Mouse (Mus musculus) limb, embryonic 15.5 days (tissue): Measurements from ENCODE around the gene Ift43. TPM values are rescaled to one million over a fixed set of nuclear protein-coding genes. Genes with fewer than 3 reads are reported as not detected.

Experiments
- ATAC-seq: fragments of 200-750 bp; cut with Nextera tagmentation; 2 replicates; pipeline ENCODE4 v1.8.0; 2017; ENCODE audit warnings: low read depth, moderate TSS enrichment; ENCODE audit not compliant: insufficient number of reproducible peaks, low FRiP score, low TSS enrichment
- H3K27ac ChIP-seq: fragments of 300-500 bp; sonication (generic); 2 replicates; pipeline ENCODE4 v1.5.1; 2015; ENCODE audit warnings: moderate library complexity, mild to moderate bottlenecking, inconsistent platforms
- H3K27me3 ChIP-seq: fragments of 300-500 bp; sonication (generic); 2 replicates; pipeline ENCODE4 v1.6.1; 2015; ENCODE audit warnings: inconsistent platforms
- H3K36me3 ChIP-seq: fragments of 300-500 bp; sonication (generic); 2 replicates; pipeline ENCODE4 v1.6.1; 2015; ENCODE audit warnings: inconsistent platforms
- H3K4me1 ChIP-seq: fragments of 300-500 bp; sonication (generic); 2 replicates; pipeline ENCODE4 v1.6.1; 2015; ENCODE audit warnings: inconsistent platforms
- H3K4me2 ChIP-seq: fragments of 300-500 bp; sonication (generic); 2 replicates; pipeline ENCODE4 v1.6.1; 2015; ENCODE audit warnings: mild to moderate bottlenecking, inconsistent platforms
- H3K4me3 ChIP-seq: fragments of 300-500 bp; sonication (generic); 2 replicates; pipeline ENCODE4 v1.5.1; 2015; ENCODE audit warnings: mild to moderate bottlenecking, inconsistent platforms
- H3K9ac ChIP-seq: fragments of 300-500 bp; sonication (generic); 2 replicates; pipeline ENCODE4 v1.6.1; 2015; ENCODE audit warnings: inconsistent platforms
- H3K9me3 ChIP-seq: fragments of 300-500 bp; sonication (generic); 2 replicates; pipeline ENCODE4 v1.6.1; 2016; ENCODE audit warnings: inconsistent platforms
- WGBS: fragments of 180-500 bp; shearing (Covaris S2); methylation state at CpG from one replicate; pipeline ENCODE4 v1.1.7; 2015; 5-methylcytosine and 5-hydroxymethylcytosine counted together
- polyA plus RNA-seq: library from polyadenylated mRNA; unstranded; fragments of >200 nt; fragmentation: Nextera tagmentation; extraction: Ambion mirVana; gene quantifications from 2 replicates; pipeline ENCODE4 v1.2.1, GENCODE M21; 2015

The Ift43 gene
- polyA plus RNA-seq, 1 experiment from 2014 or later, result 78.3 TPM

DNA sequence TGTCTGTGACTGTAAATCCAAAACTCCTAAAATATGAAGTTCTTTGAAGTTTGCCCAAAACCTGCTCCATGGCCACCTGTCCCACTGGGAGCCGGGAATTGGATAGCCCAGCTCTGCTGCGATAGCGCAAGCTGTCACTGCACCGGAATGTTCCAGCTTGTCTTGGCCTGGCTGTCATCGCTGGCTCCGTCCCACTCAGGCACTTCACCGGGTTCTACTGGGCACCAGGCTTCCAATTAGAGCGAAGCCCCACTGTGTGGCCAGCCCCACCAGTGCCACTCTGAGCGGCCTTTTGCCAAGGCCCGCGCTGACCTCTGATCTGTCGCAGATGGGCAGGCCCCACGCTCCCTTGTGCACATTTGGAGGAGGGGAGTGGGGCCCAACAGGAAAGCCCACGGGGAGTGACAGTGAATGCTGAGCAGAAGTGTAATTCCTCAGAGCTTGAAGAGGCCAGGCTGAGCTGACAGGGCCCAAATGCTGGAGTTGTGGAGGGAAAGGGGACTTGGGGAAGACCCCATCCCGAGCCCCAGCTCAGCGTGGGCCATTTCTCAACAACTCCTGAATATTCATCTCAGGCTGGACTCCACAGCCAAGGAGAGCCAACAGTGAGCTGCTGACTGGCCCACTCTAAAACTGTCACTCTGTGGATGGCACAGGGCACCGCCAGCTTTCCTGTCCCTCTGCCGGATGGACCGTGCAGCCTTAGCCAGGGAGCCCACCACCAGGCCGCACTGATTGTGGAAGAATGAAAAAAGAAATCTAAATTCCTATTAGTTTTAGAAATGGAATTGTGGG is 76.5 kb downstream of the Ift43 start:
- H3K4me3 ChIP-seq, result no peak overlapping the region
- ATAC-seq, result no peak
- peak overlapping the region; percentile 75 for H3K27ac ChIP-seq
- H3K9me3 ChIP-seq, result 0 out of 2 replicates have a peak, but pooled peaks cover 3% of the 10 kb centered on the region
- no peak overlapping the region for H3K9ac ChIP-seq
- H3K27me3 ChIP-seq, result no peaks in the 10 kb centered on the region
- no peaks in the 10 kb centered on the region; the same call in 1 of the 2 replicates for H3K36me3 ChIP-seq
- H3K4me2 ChIP-seq, result no peak overlapping the region
- WGBS, result 77% methylated on average over 20 of the region's 20 CpGs
- peaks cover 41% of the 10 kb centered on the region for H3K4me1 ChIP-seq

DNA sequence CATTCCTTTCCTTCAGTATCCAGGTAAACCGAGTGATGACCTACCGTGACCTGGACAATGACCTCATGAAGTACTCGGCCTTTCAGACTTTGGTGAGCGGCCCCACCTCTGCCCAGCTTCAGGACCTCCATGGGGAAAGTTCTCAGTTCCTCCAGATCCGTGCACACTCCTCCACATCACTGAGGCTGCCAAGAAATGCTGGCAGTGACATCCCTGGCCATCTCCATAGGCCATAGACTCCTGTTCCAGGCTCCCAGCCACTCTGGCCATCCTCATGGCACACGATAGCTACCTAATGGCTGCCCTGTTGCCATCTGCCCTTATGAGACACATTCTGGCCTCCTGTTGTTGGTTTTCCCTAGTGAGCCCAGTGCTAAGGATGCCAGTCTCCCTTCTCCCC is 79.1 kb downstream of the Ift43 start:
- no peak overlapping the region for H3K4me2 ChIP-seq
- no peak overlapping the region for H3K9ac ChIP-seq
- H3K27me3 ChIP-seq, result no peaks in the 10 kb centered on the region
- no peak for ATAC-seq
- H3K4me1 ChIP-seq, result peaks cover 40% of the 10 kb centered on the region
- no peak overlapping the region for H3K4me3 ChIP-seq
- 94% methylated on average over 6 of the region's 6 CpGs for WGBS
- H3K27ac ChIP-seq, result no peak overlapping the region
- H3K9me3 ChIP-seq, result 0 out of 2 replicates have a peak, but pooled peaks cover 3% of the 10 kb centered on the region
- no peaks in the 10 kb centered on the region; the same call in 1 of the 2 replicates for H3K36me3 ChIP-seq

DNA sequence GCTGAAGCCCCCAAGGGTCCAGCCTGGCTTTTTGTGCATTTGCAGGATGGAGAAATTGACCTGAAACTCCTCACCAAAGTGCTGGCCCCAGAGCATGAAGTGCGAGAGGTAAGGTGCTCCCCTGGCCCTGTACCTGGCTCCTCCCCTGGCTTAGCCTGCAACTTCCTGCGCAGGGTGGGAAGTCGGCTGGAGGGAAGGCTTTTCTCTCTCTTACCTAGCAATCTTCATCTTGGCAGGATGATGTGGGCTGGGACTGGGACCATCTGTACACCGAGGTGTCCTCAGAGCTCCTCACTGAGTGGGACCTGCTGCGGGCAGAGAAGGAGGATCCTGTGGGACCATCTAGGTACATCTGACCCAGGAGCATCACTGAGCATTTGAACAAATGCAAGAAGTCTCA is 79.6 kb downstream of the Ift43 start:
- H3K27me3 ChIP-seq, result no peaks in the 10 kb centered on the region
- H3K9me3 ChIP-seq, result 0 out of 2 replicates have a peak, but pooled peaks cover 3% of the 10 kb centered on the region
- no peak overlapping the region for H3K9ac ChIP-seq
- H3K4me2 ChIP-seq, result no peak overlapping the region
- H3K4me1 ChIP-seq, result peaks cover 43% of the 10 kb centered on the region
- 95% methylated on average over 5 of the region's 5 CpGs for WGBS
- H3K27ac ChIP-seq, result no peak overlapping the region
- no peak overlapping the region for H3K4me3 ChIP-seq
- ATAC-seq, result no peak
- H3K36me3 ChIP-seq, result no peaks in the 10 kb centered on the region; the same call in 1 of the 2 replicates

DNA sequence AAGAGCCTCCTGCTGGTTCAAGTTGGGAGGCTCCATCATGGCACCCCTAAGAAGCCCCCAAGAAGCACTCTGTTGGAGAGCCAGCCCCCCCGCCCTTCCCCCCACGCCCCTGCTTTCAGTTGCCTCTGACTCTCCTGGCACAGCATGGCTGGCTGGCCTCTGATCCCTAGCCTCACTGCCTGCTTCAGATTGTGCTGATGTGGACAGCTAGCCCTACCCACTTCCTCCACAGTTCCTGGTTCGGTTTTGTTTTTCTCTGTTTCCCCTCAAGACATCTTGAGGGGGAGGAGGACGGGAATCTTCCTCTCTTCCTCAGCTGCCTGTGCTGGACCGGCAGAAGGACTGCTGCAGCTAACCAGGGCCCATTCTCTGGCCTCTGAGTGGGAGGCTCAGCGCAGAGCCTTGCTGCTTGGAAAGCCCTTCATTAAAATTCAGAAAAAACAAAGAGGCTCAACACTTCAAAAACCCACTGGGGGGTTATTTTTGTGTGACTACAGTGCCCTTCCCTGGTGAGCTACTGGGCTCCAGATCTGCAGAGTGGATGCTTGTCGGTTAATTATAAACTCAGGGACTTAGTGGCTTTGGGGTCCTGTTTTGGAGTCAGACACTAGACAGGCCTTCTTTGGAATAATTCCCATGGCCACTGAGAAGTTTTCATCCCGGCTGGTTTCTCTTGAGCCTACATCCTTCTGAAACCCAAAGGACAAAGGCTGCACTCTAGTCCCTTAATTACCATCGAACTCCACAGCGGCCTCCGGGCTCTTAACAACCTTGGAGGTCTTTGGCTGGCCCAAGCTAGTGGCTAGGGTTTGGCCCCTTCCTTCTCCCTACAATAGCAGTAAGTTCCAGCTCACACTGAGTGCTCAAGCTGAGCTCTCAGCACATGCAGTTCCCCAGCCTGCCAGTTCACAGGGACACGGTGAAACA is 80.8 kb downstream of the Ift43 start:
- Histone ChIP-seq H3K27ac (no peak overlapping the region), H3K4me3 (no peak overlapping the region), H3K27me3 (no peaks in the 10 kb centered on the region), H3K36me3 (no peaks in the 10 kb centered on the region; the same call in 1 of the 2 replicates), H3K4me2 (no peak overlapping the region), H3K9ac (no peak overlapping the region), H3K4me1 (peaks cover 36% of the 10 kb centered on the region), H3K9me3 (0 out of 2 replicates have a peak, but pooled peaks cover 3% of the 10 kb centered on the region)
- WGBS, result 42% methylated on average over 12 of the region's 12 CpGs
- no peak for ATAC-seq

DNA sequence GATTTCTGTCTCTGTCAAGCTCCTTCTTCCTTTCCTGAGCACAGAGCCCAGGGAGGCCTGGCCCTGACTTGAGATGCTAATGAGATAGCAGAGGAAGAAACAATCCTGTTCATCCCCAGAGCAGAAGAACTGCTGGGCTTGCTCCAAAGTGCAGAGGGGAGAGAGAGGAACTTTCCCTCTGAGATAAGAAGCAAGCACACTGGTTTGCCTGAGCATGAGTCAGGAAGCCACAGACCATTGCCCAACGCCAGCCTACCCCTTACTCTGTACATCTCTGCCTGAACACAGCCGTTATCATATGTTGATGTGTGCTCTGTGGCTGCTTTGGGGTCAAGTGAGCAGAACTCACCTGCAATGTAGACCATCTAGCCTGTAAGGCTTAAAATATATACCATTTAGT is 83.9 kb downstream of the Ift43 start:
- H3K9me3 ChIP-seq, result no peaks in the 10 kb centered on the region
- H3K27me3 ChIP-seq, result no peaks in the 10 kb centered on the region
- H3K36me3 ChIP-seq, result no peaks in the 10 kb centered on the region
- H3K4me1 ChIP-seq, result peaks cover 28% of the 10 kb centered on the region
- no peak overlapping the region for H3K9ac ChIP-seq
- H3K4me3 ChIP-seq, result no peak overlapping the region
- no peak overlapping the region for H3K27ac ChIP-seq
- no peak overlapping the region for H3K4me2 ChIP-seq
- 67% methylated on average over 2 of the region's 2 CpGs for WGBS
- no peak for ATAC-seq

DNA sequence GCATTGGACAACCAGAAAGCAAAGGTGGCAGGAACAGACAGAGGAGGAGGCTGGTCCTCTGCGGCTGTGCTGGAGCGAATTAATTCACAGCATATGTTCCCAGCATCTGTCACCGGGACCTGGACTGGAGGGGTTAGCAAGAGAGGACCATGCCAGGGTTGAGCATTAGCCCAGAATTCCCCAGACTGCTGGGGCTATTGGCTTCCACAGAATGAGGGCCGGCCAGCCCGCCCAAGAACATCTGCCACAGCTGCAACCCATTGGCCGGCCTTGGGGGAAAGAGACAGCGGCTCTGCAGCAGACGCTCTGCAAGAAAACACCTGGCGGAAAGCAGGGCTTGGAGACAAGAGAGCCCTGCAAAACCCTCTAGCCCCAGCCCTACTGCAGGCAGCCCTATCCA is 84.7 kb downstream of the Ift43 start:
- Histone ChIP-seq H3K36me3 (no peaks in the 10 kb centered on the region), H3K4me3 (no peak overlapping the region), H3K27ac (peak overlapping the region; percentile 22; the same call in 1 of the 2 replicates), H3K9me3 (no peaks in the 10 kb centered on the region), H3K9ac (no peak overlapping the region), H3K4me2 (no peak overlapping the region), H3K27me3 (no peaks in the 10 kb centered on the region), H3K4me1 (peaks cover 28% of the 10 kb centered on the region)
- ATAC-seq, result peak; percentile 61; the same call in 1 of the 2 replicates
- WGBS, result 19% methylated on average over 9 of the region's 9 CpGs

DNA sequence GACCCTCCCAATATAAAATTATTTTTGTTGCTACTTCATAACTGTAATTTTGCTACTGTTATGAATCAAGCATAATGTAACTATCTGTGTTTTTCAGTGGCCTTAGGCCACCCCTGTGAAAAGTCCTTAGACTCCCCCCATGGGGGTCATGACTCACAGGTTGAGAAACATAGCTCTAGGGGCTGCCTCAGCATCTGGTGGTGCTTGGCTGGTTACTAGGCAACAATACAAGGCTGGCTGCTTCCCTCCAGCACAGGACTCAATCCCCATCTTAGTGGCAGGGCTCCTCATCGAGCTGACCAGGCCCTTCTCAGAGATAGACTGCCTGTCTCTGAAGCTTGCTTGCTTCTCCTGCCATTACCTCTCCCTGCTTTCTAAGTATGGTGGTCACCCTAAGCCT is 86.4 kb downstream of the Ift43 start:
- Histone ChIP-seq H3K27ac (no peak overlapping the region), H3K36me3 (no peaks in the 10 kb centered on the region), H3K4me2 (no peak overlapping the region), H3K9me3 (no peaks in the 10 kb centered on the region), H3K9ac (no peak overlapping the region), H3K27me3 (no peaks in the 10 kb centered on the region), H3K4me3 (no peak overlapping the region), H3K4me1 (peaks cover 23% of the 10 kb centered on the region)
- no peak for ATAC-seq
- 19% methylated on average over 1 of the region's 1 CpGs for WGBS

DNA sequence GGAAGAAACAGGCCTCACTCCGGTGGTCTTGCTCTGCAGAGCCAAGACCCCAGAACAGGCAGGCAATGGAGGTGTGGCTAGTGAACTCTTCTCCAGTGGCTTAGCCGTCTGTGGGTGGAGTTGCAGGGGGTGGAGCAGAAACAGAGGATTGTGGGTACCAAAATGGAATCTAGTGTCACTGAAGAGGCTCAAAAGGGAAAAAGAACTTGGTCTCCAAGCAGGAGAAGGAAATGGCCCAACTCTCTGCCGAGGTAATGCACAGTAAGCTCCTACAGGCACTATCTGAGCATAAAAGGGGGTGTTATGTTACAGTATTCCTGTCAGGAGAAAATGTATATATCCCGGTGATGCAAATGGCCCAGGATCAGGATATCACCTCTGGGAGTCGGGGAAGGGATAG is 86.9 kb downstream of the Ift43 start:
- Histone ChIP-seq H3K36me3 (no peaks in the 10 kb centered on the region), H3K9me3 (no peaks in the 10 kb centered on the region), H3K9ac (no peak overlapping the region), H3K4me3 (no peak overlapping the region), H3K27ac (no peak overlapping the region), H3K27me3 (no peaks in the 10 kb centered on the region), H3K4me1 (peaks cover 22% of the 10 kb centered on the region), H3K4me2 (no peak overlapping the region)
- ATAC-seq, result no peak
- 53% methylated on average over 5 of the region's 5 CpGs for WGBS

DNA sequence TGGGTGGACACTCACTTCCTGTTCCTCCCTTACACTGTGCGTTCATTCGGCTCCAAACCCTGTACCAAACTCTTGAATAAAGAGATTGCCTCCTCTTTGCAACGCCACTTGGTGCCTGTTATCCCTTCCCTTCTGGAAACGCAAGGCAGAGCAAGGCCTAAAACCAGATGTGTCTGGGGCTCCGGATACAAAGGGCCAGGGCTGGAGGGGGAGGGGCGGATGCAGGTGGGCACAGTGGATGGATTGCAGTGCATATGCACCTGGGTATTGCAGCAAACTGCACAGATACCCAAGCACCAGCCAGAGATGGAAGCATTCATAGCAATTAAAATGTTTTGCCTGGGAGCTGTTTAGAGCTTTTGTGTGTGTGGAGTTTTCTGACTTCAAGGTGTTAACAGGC is 91.0 kb downstream of the Ift43 start:
- peaks cover 22% of the 10 kb centered on the region for H3K4me1 ChIP-seq
- 20% methylated on average over 6 of the region's 6 CpGs for WGBS
- H3K9ac ChIP-seq, result no peak overlapping the region
- no peaks in the 10 kb centered on the region for H3K36me3 ChIP-seq
- H3K27ac ChIP-seq, result no peak overlapping the region
- no peaks in the 10 kb centered on the region for H3K27me3 ChIP-seq
- H3K4me2 ChIP-seq, result no peak overlapping the region
- no peaks in the 10 kb centered on the region for H3K9me3 ChIP-seq
- ATAC-seq, result no peak
- no peak overlapping the region for H3K4me3 ChIP-seq

DNA sequence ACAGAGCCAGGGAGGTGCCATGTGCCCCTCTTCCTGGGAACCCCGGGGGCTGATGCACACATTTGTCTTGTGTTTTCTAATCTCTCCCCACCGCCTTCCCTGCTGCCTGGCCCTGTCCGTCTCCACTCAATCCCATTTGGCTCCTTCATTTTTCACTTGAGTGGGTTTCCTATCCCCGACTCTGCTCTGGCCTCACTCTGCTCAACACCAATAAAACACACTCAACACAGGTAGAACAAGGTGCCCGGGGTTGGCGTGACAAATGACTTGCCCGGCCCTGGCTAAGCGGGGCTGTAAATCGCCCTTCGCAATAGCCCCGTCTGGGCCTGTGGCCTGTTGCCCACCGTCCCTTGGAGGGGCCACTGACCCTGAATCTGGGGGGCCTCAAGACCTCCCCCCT is 92.0 kb downstream of the Ift43 start:
- no peak overlapping the region for H3K27ac ChIP-seq
- H3K27me3 ChIP-seq, result no peaks in the 10 kb centered on the region
- no peak for ATAC-seq
- H3K4me3 ChIP-seq, result no peak overlapping the region
- H3K9me3 ChIP-seq, result no peaks in the 10 kb centered on the region
- no peaks in the 10 kb centered on the region for H3K36me3 ChIP-seq
- H3K4me2 ChIP-seq, result no peak overlapping the region
- 61% methylated on average over 12 of the region's 12 CpGs for WGBS
- peaks cover 19% of the 10 kb centered on the region for H3K4me1 ChIP-seq
- no peak overlapping the region for H3K9ac ChIP-seq

DNA sequence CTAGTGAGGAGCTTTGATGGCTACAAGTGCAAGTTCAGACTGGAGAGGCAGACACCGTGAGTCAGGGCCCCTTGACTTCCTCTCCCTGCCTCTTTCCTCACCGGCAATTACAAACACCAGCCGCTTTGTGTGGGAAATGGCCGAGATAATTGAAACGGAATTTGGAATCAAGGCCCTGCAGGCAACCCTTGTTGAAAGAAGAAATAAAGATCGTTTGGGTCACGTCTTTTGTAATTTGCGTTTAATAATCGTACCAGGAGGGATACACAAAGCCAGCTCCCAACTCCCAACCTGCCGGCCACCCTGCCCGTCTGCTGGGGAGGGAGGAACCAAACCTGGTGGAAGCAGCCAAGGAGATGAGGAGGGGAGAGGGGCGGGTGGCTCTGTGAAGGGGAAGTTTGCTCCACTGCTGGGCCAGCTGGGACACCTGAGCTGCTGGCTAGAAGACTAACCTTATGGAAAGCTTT is 93.2 kb downstream of the Ift43 start:
- no peak for ATAC-seq
- H3K4me2 ChIP-seq, result peak overlapping the region; percentile 22
- H3K4me1 ChIP-seq, result peaks cover 19% of the 10 kb centered on the region
- no peak overlapping the region for H3K9ac ChIP-seq
- no peaks in the 10 kb centered on the region for H3K36me3 ChIP-seq
- H3K27me3 ChIP-seq, result no peaks in the 10 kb centered on the region
- H3K27ac ChIP-seq, result no peak overlapping the region
- whole genome bisulfite sequencing, result 7% methylated on average over 12 of the region's 12 CpGs
- H3K9me3 ChIP-seq, result no peaks in the 10 kb centered on the region
- no peak overlapping the region for H3K4me3 ChIP-seq
